Mouse (Mus musculus) CD4-positive naive resting alpha-beta T cell, adult 76 days (primary cell): ENCODE results near the gene Noc3l. TPM values are rescaled to one million over a fixed set of nuclear protein-coding genes. Genes with fewer than 3 reads are reported as not detected.

ENCODE experiments used
- total RNA-seq: library from RNA; stranded (reverse); gene quantifications from one replicate; pipeline ENCODE4 v1.2.4, GENCODE M21; 2023

The Noc3l gene
- total RNA-seq, result 18.6 TPM

DNA sequence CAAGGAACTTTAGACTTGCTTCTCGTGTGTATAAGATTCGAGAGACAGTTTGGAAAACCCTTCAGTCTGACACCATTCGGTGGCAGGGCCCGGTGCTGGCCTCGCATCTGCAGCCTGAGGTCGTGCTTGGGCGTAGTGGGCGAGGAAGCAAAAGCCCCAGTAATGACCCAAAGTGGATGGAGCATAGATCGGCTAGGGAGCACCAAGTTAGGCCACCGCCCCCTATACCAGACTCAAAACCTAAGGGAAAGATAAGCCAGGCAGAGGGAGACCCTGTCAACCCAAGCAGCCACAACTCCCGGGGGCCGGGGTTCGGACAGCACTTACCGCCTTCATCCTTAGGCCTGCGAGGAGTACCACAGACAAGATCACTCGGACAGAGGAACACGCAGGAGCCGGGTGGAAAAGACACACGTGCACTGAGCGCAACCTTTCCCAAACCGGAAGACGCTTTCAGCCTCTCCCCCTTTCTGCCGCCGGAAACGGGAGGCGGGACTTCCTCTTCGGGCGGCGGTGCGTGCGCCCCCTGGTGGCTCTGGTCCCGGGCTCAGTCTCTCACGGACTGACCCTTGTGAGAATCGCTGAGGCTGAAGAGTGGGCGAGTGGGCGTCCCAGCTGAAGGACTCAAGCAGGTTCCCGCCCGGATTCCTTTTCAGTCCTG lies at the start of gene Noc3l:
Gene Noc3l (minus strand): TSS at position 472 of the 661 bp plus-strand sequence.

DNA sequence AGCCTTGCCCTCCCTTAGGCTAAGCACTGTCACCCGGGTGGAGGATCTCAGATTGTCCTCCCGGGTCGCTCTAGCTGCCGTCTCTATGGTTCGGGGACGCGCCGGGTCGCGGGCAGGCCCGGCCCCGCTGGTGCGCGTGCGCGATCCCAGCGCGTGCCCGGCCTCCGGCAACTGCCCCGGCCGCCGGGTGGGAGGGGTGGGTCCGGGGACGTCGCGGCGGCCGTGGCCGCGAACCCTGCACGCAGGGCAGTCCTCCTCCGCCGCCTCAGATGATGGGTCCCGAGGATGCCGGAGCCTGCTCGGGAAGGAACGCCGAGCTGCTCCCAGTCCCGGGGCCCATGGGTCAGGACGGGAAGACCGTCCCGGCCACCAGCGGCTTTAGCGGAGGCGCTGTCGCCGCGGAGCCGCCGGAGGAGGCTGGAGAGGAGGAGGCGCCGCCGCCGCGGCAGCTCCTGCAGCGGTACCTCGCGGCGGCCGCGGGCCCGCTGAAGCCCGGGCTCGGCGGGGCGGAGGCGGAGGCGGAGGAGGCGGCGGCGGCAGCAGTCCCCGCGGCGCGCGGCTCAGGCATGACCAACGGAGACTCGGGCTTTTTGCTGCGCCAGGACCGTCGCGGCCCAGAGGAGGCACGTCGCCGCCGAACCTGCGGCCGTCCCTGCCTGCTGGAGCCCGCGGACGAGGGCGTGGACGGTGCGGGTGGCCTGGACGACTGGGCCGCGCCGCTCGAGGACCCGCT lies 17.6 kb upstream of the Noc3l start, which contains the start of gene Tbc1d12:
Gene Tbc1d12 (plus strand): TSS at position 142 of the 733 bp plus-strand sequence.

Other genes with a start within 250 kb of the Noc3l start
- gene Tbc1d12, start 17.3 kb upstream of the Noc3l start, total RNA-seq, result 3.5 TPM
- gene Hells, start 111.7 kb upstream of the Noc3l start, total RNA-seq, result 3.6 TPM
- gene Cyp2c55, start 187.8 kb upstream of the Noc3l start, total RNA-seq, result not detected
- not detected for gene Cyp2c65, start 241.8 kb upstream of the Noc3l start, total RNA-seq